Mouse (Mus musculus) thymus, postnatal 4 days (tissue): ENCODE measurements around the gene Ctf1.

ENCODE experiments used
- DNase-seq: peaks from one replicate; pipeline ENCODE4 v3.0.0; 2021

Gene Ctf1

GRCm38 (mm10) chr7:127712461-127713385 lies at the start of gene Ctf1:
Gene Ctf1, plus strand, starts transcription at chr7:127712736.
- peak; percentile 83 for DNase-seq

GRCm38 (mm10) chr7:127662926-127663325 lies 49.6 kb upstream of the Ctf1 start:
- no peak for DNase-seq

DNA sequence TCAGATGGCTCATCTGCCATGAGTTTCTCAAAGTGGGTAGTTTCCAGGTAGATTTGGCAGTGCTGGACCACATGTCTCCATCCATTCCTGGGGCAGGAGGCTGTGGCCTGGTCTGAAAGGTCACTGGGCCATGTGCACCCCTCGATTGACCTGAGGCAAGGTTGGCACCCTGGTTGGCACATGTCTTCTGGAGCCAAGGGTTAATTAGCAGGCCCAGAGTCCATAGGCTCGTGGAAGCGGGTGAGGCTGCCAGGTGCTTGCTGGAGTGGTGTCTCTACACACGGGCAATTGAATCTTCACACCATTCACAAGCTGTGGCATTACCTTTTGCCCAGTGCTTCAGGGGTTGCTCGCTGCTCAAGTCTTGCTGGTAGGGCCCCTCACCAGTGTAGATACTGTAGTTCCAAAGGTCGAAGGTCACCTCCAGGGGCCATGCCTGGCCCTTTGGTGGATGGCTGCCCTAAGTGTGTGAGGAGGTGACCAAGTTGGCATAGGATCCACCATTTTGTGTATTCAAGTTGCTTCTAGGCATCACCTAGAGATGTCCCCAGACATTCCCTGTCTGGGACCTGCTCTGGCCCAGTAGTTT lies 46.4 kb upstream of the Ctf1 start:
- DNase-seq: no peak

DNA sequence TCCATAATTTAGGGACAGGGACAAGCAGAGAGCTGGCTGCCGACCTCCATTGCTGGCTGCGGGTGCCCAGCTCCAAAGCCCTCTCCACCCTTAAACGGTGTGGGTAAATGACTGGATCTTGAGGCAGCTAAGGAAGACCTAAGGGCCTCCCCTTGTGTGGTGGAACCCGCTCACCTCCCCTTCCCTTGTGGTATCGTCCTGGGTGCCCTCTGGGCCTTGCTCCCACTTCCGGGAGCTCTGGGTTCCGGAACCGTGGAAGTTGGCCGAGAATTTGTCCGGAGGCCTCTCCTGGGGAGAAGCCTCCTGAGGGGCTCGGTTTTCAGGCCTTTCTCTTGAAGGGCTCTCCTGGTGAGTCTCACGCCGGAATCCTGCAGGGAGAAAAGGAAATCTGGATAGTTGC lies 45.9 kb upstream of the Ctf1 start:
- no peak for DNase-seq

DNA sequence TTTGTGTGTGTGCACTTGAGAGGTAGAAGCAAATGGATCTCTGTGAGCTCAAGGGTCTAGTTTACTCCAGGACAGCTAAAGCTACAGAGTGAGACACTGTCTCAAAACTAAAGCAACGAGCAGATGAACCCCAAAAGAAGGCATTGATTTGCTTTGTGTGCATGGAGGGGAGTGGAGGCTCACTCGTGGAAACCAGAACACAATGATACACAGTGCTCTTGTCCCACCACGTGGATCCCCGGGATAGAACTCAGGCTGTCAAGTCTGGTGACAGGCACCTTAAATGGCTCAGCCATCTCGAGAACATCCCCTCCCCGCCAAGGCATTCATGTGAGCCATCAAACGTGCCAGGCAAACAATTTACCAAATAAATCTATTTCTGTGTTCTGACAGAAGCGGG lies 45.4 kb upstream of the Ctf1 start:
- DNase-seq: no peak

- DNase-seq: no peak
These were observed 40.4 kb upstream of the Ctf1 start for GRCm38 (mm10) chr7:127671880-127672774.

DNA sequence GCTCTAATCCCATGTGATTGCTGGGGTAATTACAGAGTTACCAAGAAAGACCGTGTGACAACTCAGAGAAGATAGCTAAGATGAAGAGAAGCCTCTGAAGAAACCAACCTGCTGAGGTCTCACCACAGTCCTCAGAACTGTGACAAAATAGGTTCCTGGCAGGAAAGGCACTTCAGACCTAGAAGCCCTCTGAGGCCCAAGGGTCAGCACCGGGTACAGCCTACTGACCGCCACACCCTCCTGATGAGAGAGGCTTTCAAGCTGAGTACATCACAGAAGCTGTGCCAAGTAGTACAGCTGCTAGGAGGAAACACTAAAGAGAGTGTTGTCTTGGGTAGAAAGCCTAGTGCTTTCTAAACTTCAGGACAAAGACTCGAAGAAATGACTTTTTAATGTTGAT lies 39.8 kb upstream of the Ctf1 start:
- DNase-seq: no peak

DNA sequence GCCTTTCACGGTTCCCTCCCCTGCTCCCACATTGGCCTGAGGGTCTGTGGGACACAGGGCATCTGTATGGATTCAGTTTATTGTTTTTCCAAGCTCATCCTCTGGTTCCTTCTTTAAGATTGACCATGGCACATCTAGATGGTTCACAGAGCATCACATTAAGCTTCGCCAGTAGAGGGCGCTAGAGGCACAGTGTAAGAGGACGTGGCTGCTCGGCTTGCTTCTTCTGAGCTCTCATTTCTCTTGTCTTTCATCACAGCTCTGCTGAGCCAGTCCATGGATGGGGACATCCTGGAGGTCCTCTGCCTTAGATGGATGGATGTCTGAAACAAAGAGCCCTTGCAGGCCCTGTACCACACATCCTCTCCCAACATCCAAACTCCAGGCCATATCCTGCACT lies 37.6 kb upstream of the Ctf1 start:
- peak; percentile 93 for DNase-seq

- DNase-seq: no peak
These were observed 37.1 kb upstream of the Ctf1 start for GRCm38 (mm10) chr7:127675391-127675811.

DNA sequence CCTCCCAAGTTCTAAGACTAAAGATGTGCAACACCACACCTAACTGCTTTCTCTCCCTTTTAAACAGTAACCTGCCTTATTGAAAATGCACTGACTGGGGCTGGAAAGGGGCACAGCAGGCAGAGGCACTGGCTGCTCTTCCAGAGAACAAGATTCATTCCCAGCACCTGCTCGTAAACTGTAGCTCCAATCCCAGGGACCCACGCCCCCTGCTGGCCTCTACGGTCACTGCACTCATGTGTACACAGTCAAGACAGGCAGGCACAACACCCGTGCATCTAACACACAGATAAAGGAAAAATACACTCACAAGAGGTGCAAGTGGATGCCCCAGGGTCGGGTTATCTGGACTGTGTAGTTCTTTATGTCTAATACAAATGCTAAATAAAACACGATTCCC lies 35.5 kb upstream of the Ctf1 start:
- peak; percentile 87 for DNase-seq

DNA sequence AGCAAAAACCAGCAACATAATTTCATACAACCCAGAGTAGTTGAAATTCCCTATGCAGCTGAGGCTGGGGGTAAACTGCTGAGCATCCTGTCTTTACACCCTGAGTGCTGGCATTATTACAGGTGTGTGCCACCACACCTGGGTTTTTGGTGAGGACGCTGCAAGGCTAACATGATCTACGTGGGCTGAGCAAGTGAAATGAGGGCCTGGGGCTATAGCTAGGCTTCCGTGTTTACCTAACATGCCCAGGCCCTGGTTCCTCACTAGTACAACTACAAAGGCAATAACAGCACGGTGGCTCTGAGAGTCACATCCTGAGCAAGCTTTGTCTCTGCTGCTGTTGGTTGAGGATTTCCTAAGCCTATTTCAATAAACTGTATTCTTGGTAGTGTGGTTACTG lies 34.9 kb upstream of the Ctf1 start:
- no peak for DNase-seq

GRCm38 (mm10) chr7:127678811-127679210 lies 33.7 kb upstream of the Ctf1 start:
- DNase-seq: no peak

- no peak for DNase-seq
These were observed 32.0 kb upstream of the Ctf1 start for GRCm38 (mm10) chr7:127680541-127680940.

GRCm38 (mm10) chr7:127681888-127682553 lies 30.5 kb upstream of the Ctf1 start:
- no peak for DNase-seq

- DNase-seq: no peak
These were observed 27.1 kb upstream of the Ctf1 start for GRCm38 (mm10) chr7:127685304-127686018.

DNA sequence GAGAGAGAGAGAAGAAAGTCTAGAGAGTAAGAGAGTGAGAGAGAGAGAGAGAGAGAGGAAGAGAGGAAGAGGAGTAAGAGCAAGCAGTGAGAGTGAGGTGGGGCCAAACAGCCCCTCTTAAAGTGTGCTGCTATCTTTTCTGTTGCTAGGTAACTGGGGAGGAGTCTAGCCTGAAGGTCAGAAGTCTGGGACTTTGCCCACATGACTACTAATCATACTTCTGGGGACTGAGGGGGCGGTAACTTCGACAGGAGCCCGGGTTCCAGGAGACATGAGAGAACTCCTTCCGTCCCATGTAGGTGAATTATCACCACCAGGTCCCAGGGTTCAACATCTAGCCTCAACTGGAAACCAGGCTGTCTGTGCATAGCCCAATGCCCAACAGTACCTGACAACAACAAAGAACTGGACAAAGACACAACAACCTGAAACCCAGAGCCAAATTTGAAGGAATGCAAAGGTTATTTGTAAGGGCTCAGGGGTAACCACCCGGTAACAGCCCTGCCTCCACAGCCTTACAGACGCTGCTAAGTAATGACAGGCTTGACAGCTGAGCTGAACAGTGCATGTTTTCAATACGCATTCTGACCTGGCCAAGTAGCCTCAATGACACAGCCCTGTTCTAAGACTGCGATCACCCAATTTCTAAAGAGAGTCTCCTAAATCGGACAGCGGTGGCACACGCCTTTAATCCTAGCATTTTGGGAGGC lies 25.6 kb upstream of the Ctf1 start:
- DNase-seq: no peak

GRCm38 (mm10) chr7:127688935-127689334 lies 23.6 kb upstream of the Ctf1 start:
- DNase-seq: no peak

DNA sequence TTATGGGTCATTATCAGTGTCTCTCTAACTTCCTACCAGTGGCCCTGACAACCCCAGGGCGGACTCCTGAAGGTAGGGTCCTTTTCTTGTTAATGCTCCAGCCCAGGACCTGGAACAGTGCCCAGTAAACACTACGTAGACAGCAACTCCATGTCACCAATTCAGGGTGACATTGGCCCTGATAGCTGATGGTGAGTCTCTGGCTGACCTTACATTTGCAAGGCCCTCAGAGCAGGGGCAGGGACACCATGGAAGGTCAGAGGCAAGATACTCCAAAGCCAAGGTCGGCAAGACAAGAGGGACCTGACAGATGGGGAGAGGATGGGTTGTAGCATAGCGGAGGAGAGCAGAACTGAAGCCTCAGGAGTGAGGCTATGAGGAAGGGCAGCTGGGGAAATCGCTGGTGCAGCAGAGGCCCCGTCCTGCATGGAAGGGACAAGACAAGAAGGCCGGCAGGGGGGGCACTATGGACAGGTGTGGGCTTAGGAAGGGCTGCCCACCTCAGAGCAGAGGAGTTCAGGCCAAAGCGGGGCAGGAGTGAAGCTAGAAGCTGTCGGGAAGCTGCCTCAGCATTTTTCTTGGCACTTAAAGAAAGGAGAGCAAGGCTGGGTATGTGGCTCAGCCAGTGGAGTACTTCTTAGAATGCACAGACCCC lies 22.8 kb upstream of the Ctf1 start:
- no peak for DNase-seq

DNA sequence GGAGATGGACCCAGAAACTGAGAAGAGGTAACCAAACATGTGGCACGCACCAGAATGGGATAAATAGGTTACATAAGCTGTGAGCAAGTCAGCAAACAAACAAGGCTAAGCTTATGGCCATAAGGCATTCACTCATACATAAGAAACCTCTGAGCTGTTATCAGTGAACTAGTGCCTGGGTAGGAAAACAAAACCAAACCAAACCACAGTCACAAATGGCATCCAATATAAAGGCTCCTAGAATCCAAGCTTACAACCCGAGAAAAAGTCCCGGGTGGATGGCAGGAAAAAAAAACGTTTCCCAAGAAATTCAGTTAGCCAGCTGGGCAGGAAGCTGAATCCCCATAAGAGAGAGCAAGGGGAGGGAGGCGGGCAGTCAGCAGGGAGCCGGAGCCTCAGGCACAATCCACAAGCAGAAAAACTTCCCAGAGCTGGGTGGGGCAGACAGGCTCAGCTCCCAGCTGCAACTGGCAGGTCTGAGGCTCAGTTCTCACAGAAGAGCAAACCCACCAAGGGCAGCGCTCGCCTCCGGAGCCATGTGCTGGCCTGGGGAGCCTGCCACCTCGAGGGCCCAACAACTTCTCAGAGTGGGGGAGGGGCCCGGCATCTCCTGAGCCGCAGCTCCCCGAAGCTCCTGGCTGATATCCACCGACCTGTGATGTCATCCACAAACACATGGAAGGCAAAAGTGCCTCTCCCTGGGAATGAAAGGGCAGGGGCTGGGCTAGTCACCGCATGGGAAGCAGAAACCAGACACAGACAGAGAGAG lies 21.1 kb upstream of the Ctf1 start:
- DNase-seq: no peak

DNA sequence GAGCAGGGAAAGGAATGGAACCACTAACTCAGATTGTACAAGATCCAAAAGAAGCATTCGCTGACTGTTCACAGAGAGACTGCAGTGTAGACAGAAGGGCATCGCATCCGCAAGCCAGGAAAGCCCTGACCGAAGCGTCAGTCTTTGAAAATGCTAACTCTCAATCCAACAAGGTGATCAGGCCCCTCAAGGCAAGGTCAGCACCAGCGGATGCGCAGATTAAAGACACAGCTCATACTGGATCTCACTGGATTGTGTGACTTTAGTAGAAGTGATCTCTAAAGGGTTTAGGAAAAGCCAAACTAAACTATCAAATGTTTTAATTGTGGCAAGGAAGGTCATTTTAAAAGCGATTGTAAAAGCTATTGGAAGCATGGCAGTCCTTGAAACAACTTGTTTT lies 19.2 kb upstream of the Ctf1 start:
- DNase-seq: no peak
